Mouse (Mus musculus): ENCODE results near the gene Nap1l1. TPM values are rescaled to one million over a fixed set of nuclear protein-coding genes. Genes with fewer than 3 reads are reported as not detected.
"Not testable (repeated sequence)": the region's sequence is repeated elsewhere in the genome, so short reads cannot be mapped to it uniquely, and the experiment has no call there.

The Nap1l1 gene
- polyA plus RNA-seq, 2 experiments from 2014 or later = 105 to 108 TPM

DNA sequence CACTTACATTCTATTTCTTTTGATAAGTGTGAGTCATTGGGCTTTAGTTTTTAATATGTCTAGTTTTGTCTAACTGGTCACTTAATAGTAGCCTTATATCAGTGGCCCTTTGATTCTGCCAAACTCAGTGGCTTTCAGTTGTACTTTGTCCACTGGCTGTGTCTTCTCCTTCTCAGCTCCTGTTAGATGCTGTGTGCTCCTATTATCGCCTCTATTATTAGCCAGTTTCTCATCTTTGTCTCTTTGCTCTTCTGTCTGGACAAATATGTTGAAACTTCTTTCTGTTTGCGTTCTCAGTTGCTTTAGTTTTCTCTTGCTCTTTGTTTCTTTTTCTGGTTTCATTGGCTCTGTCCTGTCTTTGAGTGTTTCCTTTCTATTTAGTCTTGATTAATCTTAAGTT lies 9.6 kb downstream of the Nap1l1 start:
- ATAC-seq = no peak

DNA sequence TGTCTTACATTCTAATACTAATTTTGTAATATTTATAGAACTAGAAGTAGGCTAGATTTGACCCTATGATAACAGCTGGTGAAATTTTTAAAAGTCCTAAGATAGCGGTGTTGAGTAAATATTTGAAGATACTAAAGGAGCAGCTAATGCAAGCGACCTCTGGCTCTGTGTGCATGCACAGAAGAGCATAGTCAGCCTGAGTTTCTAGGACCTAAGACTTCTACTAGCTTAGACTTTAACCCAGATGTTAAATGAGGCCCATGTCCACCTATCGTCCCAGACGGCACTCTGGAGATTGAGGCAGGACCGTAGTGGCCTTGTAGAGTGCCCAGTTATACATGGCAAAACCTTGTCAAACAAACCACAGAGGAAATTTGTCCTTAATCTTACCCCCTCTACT lies 11.1 kb downstream of the Nap1l1 start:
- no peak for ATAC-seq

DNA sequence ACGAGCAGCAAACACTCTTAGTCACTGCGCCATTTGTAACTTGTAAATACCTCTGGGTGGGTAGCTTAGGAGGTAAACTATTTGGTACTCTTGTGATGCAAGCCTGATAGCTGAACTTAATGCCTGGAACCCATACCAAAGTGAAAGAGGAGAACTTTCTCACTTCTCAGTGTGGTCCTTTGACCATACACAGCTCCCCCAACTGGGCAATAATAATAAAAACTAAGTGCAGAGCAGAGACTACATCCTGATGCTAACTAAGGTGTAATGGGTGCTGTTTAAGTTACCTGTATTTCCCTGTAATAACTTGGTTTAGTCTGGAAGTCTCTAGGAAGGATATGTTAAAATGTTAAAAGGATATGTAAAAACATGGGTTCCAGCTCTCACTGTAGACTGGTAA lies 15.8 kb downstream of the Nap1l1 start:
- peak; percentile 39 for ATAC-seq

DNA sequence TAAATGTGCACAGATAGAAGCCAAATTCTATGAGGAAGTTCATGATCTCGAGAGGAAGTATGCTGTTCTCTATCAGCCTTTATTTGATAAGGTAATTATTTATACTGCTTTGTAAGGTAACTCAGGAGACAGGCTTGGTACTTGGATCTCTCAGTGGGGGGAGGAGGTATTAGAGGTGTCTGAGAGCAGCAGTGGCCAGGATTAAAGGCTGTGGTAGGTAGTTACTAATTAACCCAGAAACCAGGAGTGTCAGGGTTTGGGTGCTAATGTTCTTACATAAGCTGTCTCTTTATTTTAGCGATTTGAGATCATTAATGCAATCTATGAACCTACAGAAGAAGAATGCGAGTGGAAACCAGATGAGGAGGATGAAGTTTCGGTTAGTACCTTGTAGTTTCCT lies 17.1 kb downstream of the Nap1l1 start:
- not testable (repeated sequence) for ATAC-seq

DNA sequence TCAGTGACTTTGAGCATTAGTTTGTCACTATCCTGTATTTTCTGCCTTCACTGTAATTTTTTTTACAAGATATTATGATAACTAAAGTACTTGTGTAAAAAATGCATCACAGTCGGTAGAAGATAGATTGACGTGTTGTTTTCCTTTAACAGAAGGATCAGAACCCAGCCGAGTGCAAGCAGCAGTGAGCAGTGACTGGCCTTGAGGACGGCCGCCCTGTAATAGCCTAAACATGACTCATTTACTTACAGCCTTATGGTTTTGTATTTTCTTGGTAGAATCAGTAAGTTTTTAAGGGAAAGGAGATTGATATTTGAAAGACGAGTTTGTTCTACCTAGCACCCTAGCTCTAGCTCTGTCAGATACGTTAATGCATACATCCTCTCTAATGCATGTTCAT lies 22.9 kb downstream of the Nap1l1 start:
- ATAC-seq = no peak

DNA sequence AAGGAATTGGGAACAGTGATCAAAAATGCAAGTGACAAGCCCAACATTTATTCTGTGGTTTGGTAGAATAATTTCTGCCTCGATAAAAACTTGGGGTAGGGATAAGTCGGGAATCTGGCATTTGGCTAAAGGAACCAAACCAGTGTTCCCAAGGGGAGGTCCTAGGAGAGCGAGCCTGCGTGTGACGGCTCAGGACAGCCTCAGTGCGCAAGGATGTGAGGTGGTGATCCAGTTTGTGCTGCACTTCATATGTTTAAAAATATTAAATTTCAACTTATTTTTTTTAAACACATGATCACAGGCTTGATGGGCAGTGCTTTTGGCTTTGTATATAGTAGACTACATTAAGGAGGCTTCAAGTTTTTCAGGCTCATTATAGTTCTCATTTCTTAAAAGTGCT lies 26.9 kb downstream of the Nap1l1 start:
- no peak for ATAC-seq

DNA sequence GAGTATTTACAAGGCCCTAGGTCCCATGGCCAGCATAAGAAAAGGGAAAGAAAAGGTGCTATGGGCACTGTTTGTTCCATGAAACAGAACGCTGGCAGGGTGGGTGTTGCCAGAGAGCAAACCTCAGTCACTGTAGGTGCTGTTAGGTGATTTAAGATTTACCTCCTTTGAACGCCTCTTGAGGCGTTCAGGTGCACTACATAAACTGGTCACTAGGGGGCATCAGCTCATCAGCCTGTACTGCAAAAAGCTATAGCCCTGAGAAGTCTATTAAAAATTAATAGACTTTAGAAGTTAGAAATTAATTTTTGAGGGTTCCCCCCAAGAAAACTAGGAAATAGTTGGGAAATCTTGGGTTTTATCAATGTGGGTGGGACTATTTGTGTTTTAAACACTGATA lies 30.0 kb downstream of the Nap1l1 start:
- ATAC-seq = peak; percentile 29

DNA sequence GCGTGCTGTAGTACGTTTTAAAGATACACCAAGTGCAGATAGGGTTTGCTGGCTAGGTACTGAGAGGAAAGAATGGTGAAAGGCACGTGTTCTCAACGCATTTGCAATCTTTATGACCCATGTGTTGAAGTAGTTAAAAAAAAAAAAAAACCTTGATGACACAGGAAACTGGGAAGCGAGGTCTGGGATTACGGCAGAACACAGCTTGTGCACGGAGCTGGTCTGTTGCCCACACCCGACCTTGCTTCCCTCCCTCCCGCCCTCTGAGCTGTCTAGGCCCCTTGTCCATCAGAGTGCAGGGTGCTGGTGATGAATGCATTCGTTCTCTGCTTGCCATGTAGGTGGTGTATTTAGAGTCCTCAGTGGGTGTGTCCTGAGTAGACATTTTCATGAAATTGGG lies 30.7 kb downstream of the Nap1l1 start:
- no peak for ATAC-seq

DNA sequence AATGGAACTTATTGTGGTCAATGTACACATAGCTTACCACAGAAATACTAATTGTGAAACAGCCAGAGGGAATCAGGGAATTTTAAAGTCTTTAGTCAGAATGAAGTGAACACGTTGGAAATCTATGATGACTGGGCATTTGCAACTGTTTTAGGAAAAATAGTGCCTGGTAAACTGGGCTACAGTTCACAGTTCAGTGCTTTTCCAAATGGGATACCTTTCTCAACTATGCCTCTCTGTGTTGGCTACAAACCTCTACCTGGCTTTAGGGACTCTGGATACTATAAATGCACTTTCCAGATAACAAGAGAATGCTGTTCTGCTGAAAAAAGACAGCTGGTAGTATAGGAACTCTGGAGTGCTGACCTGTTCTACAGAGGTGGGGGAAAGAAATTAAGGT lies 31.6 kb downstream of the Nap1l1 start:
- ATAC-seq = no peak

DNA sequence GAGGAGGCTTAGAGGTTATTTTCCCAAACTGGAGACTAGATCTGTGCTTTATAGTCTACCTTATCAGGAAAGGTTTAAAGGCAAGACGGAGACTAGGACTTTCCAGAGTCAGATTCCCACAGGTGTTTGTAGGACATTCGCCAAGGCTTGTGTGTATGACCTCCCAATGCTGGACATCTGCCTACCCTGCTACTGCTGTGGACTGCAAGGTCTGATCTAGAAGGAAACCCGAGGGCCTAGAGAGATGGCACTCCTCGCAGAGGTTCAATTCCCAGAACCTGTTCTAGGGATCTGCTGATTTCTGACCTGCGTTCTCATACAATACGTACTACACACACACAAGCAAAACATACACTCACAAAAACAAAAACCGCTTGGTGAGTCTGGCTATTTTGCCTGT lies 32.4 kb downstream of the Nap1l1 start:
- no peak for ATAC-seq

DNA sequence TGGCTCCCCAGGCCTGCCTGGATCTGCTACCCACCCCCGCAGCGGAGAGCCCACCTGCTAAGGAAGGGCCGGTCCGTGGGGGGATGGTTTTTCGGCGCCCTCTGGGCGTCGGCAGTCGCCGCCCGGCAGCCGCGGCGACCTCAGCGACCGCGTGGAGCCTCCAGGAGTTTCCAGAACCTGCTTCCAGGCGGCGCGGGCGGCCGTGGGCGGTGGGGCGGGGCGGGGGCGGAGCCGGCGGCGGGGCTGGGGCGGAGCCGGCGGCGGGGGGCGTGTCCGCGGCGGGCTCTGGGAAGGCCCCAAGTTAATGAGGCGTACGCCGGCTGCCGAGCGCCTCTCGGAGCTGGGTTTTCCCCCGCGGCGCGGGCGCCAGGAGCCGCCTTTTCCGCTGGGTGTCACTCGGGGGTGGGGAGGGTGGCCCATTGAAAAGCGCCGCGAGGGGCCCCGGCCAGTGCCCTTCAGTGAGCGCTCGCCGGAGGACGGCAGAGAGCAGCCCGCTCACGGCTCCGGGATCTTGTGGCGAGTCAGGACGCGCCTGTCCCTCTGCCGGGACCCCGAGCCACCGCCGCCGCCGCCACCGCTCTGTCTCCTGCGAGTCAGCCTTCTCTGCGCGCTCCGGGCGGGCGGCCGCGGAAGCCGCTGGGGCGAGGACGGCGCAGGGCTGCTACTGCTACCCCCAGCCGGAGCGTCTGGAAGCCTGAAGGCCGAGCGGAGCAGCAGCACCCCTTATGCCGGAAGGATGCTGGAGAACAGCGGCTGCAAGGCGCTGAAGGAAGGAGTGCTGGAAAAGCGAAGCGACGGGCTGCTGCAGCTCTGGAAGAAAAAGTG lies 33.3 kb downstream of the Nap1l1 start, which contains the start of gene Phlda1:
TSS of gene Phlda1 (plus strand) at position 186 of the 825 bp plus-strand sequence.
- ATAC-seq = peak; percentile 86

DNA sequence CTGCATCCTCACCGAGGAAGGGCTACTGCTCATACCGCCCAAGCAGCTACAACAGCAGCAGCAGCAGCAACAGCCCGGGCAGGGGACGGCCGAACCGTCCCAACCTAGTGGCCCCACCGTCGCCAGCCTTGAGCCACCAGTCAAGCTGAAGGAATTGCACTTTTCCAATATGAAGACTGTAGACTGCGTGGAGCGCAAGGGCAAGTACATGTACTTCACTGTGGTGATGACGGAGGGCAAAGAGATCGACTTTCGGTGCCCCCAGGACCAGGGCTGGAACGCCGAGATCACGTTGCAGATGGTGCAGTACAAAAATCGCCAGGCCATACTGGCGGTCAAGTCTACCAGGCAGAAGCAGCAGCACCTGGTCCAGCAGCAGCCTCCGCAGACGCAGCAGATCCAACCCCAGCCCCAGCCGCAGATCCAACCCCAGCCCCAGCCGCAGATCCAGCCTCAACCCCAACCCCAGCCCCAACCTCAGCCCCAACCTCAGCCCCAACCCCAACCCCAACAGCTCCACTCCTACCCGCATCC lies 34.0 kb downstream of the Nap1l1 start:
- ATAC-seq = peak; percentile 1

DNA sequence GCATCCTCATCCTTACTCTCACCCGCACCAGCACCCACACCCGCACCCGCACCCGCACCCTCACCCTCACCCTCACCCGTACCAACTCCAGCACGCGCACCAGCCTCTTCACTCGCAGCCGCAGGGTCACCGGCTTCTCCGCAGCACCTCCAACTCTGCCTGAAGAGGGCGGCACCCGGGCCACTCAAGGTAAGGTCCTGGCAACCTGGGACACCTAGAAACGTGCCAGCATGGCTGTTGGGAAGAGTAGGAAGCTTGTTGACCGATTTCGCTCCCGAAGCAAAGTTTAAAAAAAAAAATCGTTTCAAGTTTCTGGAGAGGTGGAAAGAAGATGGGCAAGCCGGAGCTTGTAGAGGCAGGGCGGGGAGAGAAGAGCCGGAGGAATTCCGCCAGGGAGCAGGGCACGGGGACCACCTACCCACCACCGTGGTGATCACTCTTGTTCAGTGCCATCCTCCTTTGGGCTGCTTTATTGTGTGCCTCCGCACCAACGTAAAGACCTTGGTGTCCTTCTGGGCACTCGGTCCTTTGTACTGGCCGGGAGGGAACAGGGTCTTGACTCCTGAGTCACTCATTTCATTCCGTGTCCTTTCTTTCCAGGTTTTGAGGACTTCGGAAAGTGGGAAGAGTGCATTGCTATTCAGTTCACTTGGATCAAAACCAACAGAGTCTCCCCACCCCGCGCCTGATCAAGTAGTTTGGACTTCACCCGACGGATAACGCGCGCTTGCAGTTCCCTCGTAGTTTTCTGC lies 34.6 kb downstream of the Nap1l1 start:
- ATAC-seq = peak; percentile 21

DNA sequence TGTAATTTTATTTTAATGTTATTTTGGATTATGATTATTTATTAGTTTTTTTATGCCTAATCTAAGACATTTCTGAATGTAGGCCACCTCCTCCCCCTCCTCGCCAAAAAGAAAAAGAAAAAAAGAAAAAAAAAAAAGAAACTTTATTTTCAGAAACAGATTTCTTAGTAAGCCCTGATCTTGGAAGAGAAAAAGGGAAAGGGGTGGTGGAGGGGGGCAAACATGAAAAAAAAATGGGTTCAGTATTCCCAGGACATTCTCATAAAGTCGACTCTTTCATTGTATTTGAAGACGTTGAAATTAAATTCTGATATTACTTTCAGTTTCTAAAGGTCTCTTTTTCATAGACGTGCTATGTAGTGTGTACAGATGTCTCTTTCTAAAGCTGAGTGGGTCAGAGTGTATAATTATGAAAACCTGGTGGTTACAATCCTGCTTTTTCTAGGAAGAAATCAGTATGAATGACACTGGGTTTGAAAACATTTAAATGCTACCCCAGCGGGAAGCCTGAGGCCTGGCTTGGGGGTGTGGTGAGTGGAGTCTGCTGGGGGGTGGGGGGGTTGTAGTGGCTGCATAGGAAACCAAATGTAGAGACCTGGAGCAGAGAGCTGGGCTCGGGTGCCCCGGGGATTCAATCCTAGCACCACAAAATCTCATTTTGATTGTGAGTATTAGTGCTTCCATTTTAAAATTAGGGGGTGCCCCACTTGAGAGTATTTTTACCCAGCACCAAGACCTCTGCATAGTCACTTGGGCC lies 35.5 kb downstream of the Nap1l1 start:
- no peak for ATAC-seq

DNA sequence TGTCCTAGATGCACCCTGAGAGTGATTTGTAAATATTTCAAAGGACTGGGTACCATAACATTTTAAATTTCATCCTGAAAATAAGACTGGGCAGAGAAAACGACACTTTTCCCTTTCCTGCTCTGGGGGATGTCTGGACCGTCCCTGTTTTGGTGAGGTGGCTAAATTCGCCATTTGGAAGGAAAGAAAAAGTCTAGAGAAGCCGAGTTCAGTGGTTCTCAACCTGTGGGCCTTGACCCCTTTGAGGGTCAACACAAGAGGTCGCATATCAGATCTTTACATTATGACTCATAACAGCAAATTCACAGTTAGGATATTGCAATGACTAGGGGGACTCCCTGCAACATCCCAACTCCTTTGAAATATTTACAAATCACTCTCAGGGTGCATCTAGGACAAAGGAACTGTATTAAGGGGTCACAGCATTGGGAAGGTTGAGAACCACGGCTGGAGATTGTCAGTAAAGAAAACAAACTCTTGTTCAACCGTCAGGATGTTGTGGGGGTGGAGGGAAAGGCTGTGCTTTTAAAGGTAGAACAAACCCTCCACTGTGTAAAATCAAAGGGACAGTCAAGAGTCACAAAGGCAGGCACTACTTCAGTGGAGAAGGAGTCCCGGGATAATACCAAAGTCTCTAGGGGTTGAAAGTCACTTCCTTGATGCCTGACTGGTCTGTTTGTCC lies 36.2 kb downstream of the Nap1l1 start:
- ATAC-seq = no peak

DNA sequence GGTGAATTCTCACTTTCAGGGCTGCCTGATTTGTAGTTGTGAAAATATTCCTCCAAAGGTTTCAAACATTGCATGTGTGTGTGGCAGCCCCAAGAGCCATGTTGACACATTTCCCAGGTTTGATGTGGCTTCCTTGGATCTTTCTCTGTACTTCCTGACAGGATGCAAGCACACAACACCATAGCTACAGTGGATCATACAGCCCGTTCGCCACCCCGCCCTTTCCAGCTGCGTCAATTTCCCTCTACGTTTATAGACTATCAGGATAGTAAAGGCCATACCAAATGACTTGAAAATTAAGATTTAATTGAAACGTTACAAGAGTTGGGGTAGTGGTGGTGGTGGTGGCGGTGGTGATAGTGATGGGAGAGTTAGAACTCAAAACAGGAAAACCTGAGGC lies 37.0 kb downstream of the Nap1l1 start:
- ATAC-seq = no peak

DNA sequence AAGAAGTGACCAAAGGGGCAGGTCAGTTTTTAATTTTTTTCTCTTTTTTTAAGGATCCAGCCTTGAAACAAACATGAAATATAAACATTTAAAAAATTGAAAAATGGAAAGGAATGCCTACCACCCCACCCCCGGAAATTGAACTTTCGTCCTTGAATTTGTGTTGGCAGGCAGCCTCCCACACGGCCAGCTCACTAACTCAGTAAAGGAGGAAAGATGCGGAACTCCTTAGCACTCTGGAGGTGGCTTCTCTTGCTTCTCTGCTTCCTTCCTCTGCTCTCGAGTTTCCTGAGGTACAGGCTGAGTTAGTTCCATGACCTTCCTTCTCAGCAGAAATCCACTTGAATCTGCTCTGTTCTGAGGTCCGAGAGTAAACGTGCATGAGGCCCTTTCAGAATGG lies 37.8 kb downstream of the Nap1l1 start:
- no peak for ATAC-seq

DNA sequence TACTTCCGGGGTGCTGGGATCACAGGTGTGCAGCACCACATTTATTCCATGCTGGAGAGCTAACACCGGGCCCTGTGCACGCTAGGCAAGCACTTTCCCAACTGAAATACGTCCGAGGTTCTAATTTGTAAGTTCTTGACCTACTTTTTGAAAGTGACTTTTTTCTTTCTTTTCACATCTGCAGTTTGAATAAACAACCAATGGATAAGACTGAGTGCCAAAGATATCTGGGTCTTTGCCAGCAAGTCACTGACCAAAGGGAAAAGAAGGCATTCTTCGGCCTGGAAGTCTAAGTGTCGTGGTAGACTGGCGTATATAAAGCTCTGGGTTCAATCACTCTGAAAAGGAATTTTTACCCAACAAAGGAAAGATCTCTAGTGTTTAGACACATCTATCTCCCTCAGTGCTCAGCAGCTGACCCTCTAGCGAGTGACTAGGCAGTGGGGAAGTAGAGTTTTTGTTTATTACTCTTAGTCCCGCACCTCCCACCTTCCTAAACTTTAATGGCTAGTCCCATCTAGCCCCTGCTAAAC lies 39.1 kb downstream of the Nap1l1 start:
- ATAC-seq = no peak

DNA sequence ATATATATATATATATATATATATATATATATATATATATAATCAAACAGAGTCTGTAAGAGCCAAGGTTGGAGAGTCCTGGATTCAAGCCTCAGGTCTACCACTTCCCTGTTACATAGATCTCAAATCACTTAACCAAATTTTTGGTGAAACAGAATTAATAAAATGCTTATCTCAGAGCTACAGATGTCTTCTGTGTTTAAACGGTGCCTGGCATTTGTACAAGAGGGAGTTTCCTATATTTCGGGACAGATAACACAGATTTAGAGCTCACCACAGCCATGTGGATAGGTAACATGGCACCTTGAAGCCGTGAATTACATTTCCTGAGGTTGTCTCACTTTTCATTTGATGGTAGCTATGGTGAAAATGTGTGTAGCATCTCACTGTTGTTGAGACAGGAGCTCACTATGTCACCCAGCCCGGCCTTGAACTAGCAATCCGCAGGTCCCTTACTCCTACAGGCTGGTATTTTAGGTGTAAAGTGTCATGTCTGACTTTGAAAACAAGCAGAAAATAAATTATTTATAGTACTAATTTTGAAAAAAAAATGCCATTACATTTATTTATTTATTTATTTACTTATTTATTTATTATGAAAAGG lies 41.4 kb downstream of the Nap1l1 start:
- ATAC-seq = no peak

DNA sequence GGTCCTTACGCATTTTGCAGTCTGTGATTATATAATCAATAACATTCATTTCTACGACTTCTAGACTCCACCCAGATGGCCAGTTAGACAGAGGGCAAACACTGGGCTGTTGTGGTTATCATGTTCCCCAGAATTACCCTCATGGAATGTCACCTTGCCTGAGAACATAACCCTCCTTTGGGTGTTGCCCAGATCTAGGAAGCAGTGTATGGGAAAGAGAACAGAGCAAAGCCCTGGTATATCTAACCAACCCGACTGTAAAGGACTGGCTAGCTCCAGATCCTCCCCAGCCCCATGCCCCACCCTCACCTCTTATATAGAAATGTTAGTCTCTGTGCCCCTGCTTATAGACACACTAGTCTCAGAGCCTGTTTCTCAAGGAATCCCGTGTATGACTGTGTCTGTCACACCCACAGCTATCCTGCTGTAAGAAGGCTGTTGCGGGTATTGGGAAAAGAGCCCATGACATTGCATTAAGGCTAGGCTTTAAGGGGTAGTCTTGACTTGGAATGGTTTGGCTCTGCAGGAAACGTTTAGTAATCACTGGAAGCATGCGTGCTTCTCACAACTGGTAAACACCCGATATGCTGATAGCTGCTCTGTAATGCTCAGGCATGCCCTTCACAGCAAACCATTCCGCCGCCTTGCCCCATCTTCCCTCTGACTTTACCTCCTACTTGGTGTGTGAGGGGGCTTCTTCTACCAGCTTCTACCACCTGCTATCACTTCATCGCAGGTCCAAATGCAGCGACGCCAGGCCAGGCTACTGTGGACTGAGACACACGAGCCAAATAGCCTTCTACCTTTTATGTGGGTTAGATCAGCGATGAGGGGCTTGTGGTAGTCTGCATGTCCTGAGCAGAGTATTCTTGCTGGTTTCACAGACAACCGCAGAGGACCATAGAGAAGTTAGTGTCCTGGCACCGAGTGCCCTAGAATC lies 42.3 kb downstream of the Nap1l1 start:
- no peak for ATAC-seq
